8 mouse cellular contexts compared by ENCODE assay signal in genomic region chr11:79908600-79909483, GRCm38 (mm10). TPM values are rescaled to one million over a fixed set of nuclear protein-coding genes. Genes with fewer than 3 reads are reported as not detected.
DNase-seq lines count a peak whose midpoint lies in the region; ATAC-seq and TF ChIP-seq lines count a peak whose summit lies in the region.

No protein-coding gene starts in this region.

- no peak overlapping the region for H3K27ac ChIP-seq in liver, embryonic 12.5 days
- H3K27ac ChIP-seq in layer of hippocampus, adult 2 months = no peak overlapping the region
- H3K27ac ChIP-seq in liver, embryonic 11.5 days (ENCODE audit: low read depth, low read length) = no peak overlapping the region

- peak; percentile 40 for DNase-seq in liver
- DNase-seq in fibroblast of lung, adult 2 months (ENCODE audit: low read depth) = peak; percentile 82
- peak; percentile 24 to 52 for DNase-seq in layer of hippocampus, adult 2 months (ENCODE audit: low spot score in 2 of 2)
- peak; percentile 54 for DNase-seq in right cerebral cortex, postnatal 14 days
- no peak for DNase-seq in spleen, postnatal 4 days (ENCODE audit: low spot score in 2 of 2)
- DNase-seq in liver, embryonic 11.5 days (ENCODE audit: low spot score) = no peak

- H3K4me3 ChIP-seq in liver, embryonic 12.5 days = no peak overlapping the region
- no peak overlapping the region for H3K4me3 ChIP-seq in layer of hippocampus, adult 2 months
- H3K4me3 ChIP-seq in liver, embryonic 11.5 days (ENCODE audit: low read depth, low read length) = no peak overlapping the region

- TF ChIP-seq CTCF in layer of hippocampus, adult 2 months (conservative IDR thresholded peaks at IDR 0.05) = no peak

- no peak overlapping the region for H3K9ac ChIP-seq in liver, embryonic 12.5 days
- H3K9ac ChIP-seq in liver, embryonic 11.5 days (ENCODE audit: low read depth, low read length) = no peak overlapping the region

- H3K27me3 ChIP-seq in liver, embryonic 12.5 days (replicated peaks) = no peaks in the 10 kb centered on the region
- no peaks in the 10 kb centered on the region for H3K27me3 ChIP-seq in liver, embryonic 11.5 days (replicated peaks; ENCODE audit: control insufficient read depth, insufficient read depth, low read length)

- WGBS in liver, embryonic 12.5 days (ENCODE audit: insufficient replicate concordance) = 73% methylated on average over 14 of the region's 14 CpGs
- 81% methylated on average over 14 of the region's 14 CpGs for WGBS in liver, embryonic 11.5 days

- H3K4me2 ChIP-seq in liver, embryonic 12.5 days = no peak overlapping the region
- no peak overlapping the region for H3K4me2 ChIP-seq in liver, embryonic 11.5 days

- no peaks in the 10 kb centered on the region for H3K36me3 ChIP-seq in liver, embryonic 12.5 days
- H3K36me3 ChIP-seq in liver, embryonic 11.5 days (ENCODE audit: control insufficient read depth, insufficient read depth, low read length) = no peaks in the 10 kb centered on the region

- no peaks in the 10 kb centered on the region for H3K4me1 ChIP-seq in liver, embryonic 12.5 days
- no peaks in the 10 kb centered on the region; the same call in 1 of the 2 replicates for H3K4me1 ChIP-seq in liver, embryonic 11.5 days (replicated peaks; ENCODE audit: control insufficient read depth, insufficient read depth, low read length)

- no peak for ATAC-seq in liver, embryonic 12.5 days
- peak; percentile 88 for ATAC-seq in cerebellum, adult (ENCODE audit: insufficient number of reproducible peaks, low FRiP score, low TSS enrichment)
- ATAC-seq in liver, embryonic 11.5 days (replicated peaks; ENCODE audit: low FRiP score) = no peak

- H3K9me3 ChIP-seq in liver, embryonic 12.5 days (replicated peaks) = no peaks in the 10 kb centered on the region
- H3K9me3 ChIP-seq in liver, embryonic 11.5 days (ENCODE audit: control insufficient read depth, low read length) = no peaks in the 10 kb centered on the region

RNA-seq across cellular contexts. Expression of gene Utp6, which starts 53.3 kb away (rescaled TPM):
- 45.4 and 45.5 TPM in 2 replicates for polyA plus RNA-seq in liver, embryonic 12.5 days (2016; fragmentation: Nextera tagmentation; extraction: Ambion mirVana)
- 10 to 100 TPM; 30.4 to 36.6 TPM for total RNA-seq in layer of hippocampus, adult 2 months (2021)
- polyA plus RNA-seq in liver, embryonic 11.5 days (2014; fragmentation: Nextera tagmentation; extraction: Ambion mirVana) = 75.6 and 77.5 TPM in 2 replicates

Comparison
In these comparisons a context has a peak if more than half of its experiments do, and no peak if none do; other contexts are left out.
1. DNase-seq: peak in liver (single experiment), fibroblast of lung, adult 2 months (single experiment), layer of hippocampus, adult 2 months (2 of 2) and right cerebral cortex, postnatal 14 days (single experiment); none in spleen, postnatal 4 days (0 of 2) and liver, embryonic 11.5 days (single experiment).